Mouse (Mus musculus) left cerebral cortex, postnatal 14 days (tissue): ENCODE results near the gene Mup6. TPM values are rescaled to one million over a fixed set of nuclear protein-coding genes. Genes with fewer than 3 reads are reported as not detected.
"Not testable (repeated sequence)": the region's sequence is repeated elsewhere in the genome, so short reads cannot be mapped to it uniquely, and the experiment has no call there.

Experiments used
- DNase-seq, 2 experiments: peaks; one replicate each; pipeline ENCODE4 v3.0.0; 2021 to 2022; ENCODE audit warnings: low spot score in 2 of 2, mixed read lengths in 1 of 2
- intact Hi-C: fragments of 180-260 bp; cut with DNase I; formaldehyde crosslinking; loops from one replicate; pipeline ENCODE4 v1.15.1; 2025
- long read RNA-seq, 2 experiments: library from polyadenylated mRNA; stranded (forward); transcript quantifications; one replicate each; pipeline ENCODE4 v2.0.0; 2021
- total RNA-seq, 2 experiments: library from RNA; stranded (reverse); gene quantifications; 2 replicates each; pipeline ENCODE4 v1.2.3; 2021

Gene Mup6
- not detected for total RNA-seq
- long read RNA-seq, experiment 1, result 0 reads
- long read RNA-seq, experiment 2, result 0 reads

- intact Hi-C loops, result no loop called here
Observed at GRCm38 (mm10) chr4:59963405-59964344, at the start of gene Mup6. Gene Mup6 (plus strand): TSS chr4:59964294.

GRCm38 (mm10) chr4:59914608-59915403, 49.3 kb upstream of the Mup6 start, which contains the start of gene Slc46a2:
Gene Slc46a2 (minus strand): TSS chr4:59915056.
- intact Hi-C loops, result no loop called here
- DNase-seq, result no peak

More at GRCm38 (mm10) chr4:59963405-59964344, at the start of gene Mup6:
- no peak for DNase-seq

- intact Hi-C loops, result no loop called here
- no peak for DNase-seq
Observed at GRCm38 (mm10) chr4:59917966-59918365, 46.1 kb upstream of the Mup6 start.

- no peak for DNase-seq
- intact Hi-C loops, result no loop called here
Observed at GRCm38 (mm10) chr4:59925082-59925481, 39.0 kb upstream of the Mup6 start.

GRCm38 (mm10) chr4:59927666-59928065, 36.4 kb upstream of the Mup6 start:
- DNase-seq, result no peak
- intact Hi-C loops, result loop anchor here (1.0 kb wide), 1 partner anchor 140 kb away; no protein-coding TSS in a partner anchor

GRCm38 (mm10) chr4:59928347-59928746, 35.7 kb upstream of the Mup6 start:
- peak; percentile 77 to 83 for DNase-seq
- intact Hi-C loops, result no loop called here

- intact Hi-C loops, result no loop called here
- peak; percentile 10 to 53 for DNase-seq
Observed at GRCm38 (mm10) chr4:59932505-59933281, 31.4 kb upstream of the Mup6 start.

- intact Hi-C loops, result no loop called here
Observed at GRCm38 (mm10) chr4:59937543-59937942, 26.6 kb upstream of the Mup6 start.

GRCm38 (mm10) chr4:59960610-59961009, 3.5 kb upstream of the Mup6 start, which contains the start of gene Mup4:
Gene Mup4 (minus strand): TSS chr4:59960710.
- no peak for DNase-seq
- intact Hi-C loops, result no loop called here

More at GRCm38 (mm10) chr4:59937543-59937942, 26.6 kb upstream of the Mup6 start:
- no peak for DNase-seq

- DNase-seq, intact Hi-C loops: not testable (repeated sequence)
Observed at GRCm38 (mm10) chr4:59997894-59998293, 33.8 kb downstream of the Mup6 start.

GRCm38 (mm10) chr4:60020141-60020540, 56.0 kb downstream of the Mup6 start:
- intact Hi-C loops, DNase-seq: not testable (repeated sequence)

GRCm38 (mm10) chr4:60029334-60030111, 65.4 kb downstream of the Mup6 start:
- intact Hi-C loops, DNase-seq: not testable (repeated sequence)

Other genes with a start within 250 kb of the Mup6 start
- gene Inip, start 162.7 kb upstream of the Mup6 start, total RNA-seq, result 10 to 100 TPM; 24.2 to 24.6 TPM
- gene Snx30, start 158.5 kb upstream of the Mup6 start, total RNA-seq, result 10 to 100 TPM; 40.4 to 41.3 TPM
- not detected for gene Slc46a2, start 49.2 kb upstream of the Mup6 start, total RNA-seq
- gene Mup4, start 3.6 kb upstream of the Mup6 start, total RNA-seq, result not detected
- gene Mup7, start 106.2 kb downstream of the Mup6 start, total RNA-seq, result not detected
- gene Mup2, start 190.0 kb downstream of the Mup6 start, total RNA-seq, result not detected